Mouse (Mus musculus) left cerebral cortex, postnatal 36 days (tissue): ENCODE data around the gene Shc4. TPM values are rescaled to one million over a fixed set of nuclear protein-coding genes. Genes with fewer than 3 reads are reported as not detected.

Experiments used
- DNase-seq, 2 experiments: peaks; one replicate each; pipeline ENCODE4 v3.0.0; 2021 to 2022; ENCODE audit warnings: low spot score in 2 of 2, mixed read lengths in 1 of 2
- intact Hi-C: fragments of 180-260 bp; cut with DNase I; formaldehyde crosslinking; loops from one replicate; pipeline ENCODE4 v1.15.1; 2025
- total RNA-seq, 2 experiments: library from RNA; stranded (reverse); gene quantifications; 2 replicates each; pipeline ENCODE4 v1.2.3; 2021

Gene Shc4
- total RNA-seq, 2 experiments from 2014 or later: 5.3 to 5.7 TPM

DNA sequence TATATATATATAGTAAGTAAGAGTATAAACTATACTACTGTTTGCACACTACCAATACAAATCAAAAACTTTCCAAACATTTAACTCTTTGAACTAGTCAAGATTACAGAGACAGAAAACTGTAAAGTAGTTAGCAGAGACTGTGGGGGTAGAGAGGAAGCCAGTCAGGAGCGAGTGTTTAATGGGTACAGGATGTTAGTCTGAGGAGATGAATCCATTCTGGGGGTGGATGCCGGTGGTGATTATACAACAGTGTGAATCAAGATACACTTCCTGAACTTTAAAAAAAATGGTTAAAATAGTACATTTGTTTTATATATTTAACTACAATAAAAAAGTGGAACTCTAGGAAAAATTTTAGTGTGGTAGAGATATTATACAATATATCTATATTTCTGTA lies 31.9 kb downstream of the Shc4 start:
- intact Hi-C loops: no loop called here
- no peak for DNase-seq

- DNase-seq: no peak
- intact Hi-C loops: no loop called here
Observed at GRCm38 (mm10) chr2:125685441-125686150, 38.4 kb downstream of the Shc4 start.

DNA sequence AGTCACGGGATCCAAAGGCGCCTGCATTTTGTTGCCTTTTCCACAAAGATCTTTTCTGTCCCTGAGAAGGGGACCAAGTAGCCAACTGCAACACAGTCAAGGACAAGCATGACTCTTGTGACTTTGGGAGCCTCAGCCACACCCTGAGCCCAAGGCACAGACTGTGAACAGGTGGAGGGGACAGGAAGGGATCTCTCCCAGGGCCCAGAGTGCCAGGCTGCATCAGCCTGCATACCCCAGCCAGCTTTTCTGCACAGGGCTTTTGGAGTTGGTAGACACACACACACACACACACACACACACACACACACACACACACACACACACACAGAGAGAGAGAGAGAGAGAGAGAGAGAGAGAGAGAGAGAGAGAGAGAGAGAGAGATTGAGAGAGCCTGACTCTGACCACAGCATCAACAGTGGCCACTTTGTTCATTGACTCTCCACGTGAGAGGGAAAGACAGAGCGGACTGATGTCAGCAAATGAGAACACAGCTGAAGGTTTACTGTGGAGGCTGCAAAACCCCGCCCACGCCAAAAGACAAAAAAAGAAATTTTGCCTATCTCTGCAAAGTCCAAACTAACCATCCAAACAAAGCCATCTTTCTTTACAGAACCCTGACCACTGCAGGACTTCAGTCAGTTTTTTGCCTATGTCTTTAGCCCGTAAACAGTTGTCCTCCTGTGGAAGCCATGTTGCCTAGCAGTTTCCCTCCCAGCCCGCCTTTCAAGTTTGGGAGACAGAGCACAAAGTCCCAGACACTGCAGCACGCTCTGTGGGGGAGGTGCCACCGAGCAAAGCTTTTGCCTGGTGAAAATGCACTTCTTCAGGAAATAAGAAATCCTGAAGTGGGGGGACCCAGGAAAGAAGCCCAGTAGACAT lies 39.1 kb downstream of the Shc4 start:
- intact Hi-C loops: no loop called here
- peak; percentile 30 to 36 for DNase-seq

DNA sequence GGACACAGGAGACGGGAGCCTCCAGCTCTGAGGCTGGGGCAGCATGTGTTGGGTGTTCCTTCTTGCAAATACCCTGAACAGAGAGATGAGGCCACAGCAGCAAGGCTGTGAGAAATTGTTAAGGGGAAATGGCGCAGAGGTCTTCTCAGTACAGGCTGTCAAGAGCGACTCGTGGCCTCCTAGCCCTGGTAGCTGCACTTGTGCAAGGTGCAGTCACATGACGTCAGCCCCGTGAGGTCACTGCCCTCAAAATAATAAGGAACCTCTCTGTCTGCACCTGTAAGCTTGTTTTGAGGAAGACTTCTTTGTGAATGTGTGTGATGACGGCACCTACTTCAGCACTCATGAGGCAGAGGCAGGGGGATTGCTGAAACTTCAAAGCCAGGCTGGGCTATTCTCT lies 40.1 kb downstream of the Shc4 start:
- intact Hi-C loops: no loop called here
- no peak for DNase-seq

- intact Hi-C loops: no loop called here
- no peak for DNase-seq
Observed at GRCm38 (mm10) chr2:125681811-125682210, 42.1 kb downstream of the Shc4 start.

DNA sequence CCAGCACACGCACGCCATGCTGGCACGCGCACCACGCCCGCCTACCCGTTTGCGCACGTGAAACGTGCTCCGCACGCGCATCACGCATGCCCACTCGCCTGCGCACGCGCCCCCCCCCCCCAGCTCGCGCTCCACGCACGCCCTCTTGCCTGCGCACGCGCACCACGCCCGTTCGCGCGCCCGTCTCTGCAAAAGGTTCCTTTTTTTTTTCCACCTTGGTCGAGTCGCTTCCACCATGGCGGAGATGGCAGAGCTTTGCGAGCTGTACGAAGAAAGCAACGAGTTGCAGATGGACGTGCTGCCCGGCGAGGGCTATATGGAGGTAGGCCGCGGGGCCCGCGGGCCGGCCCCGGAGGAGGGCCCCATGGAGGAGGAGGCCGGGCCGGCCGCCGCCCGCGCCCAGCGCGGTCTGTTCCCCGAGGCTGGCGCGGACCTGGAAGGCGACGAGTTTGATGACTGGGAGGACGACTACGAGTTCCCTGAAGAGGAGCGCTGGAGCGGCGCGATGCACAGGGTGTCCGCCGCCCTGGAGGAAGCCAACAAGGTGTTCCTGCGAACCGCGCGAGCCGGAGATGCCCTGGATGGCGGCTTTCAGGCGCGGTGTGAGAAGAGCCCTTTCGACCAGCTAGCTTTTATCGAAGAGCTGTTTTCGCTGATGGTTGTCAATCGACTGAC lies 50.9 kb downstream of the Shc4 start, which contains the start of gene Eid1:
Gene Eid1 (plus strand): TSS at position 139 of the 675 bp plus-strand sequence.
- DNase-seq: peak; percentile 85
- intact Hi-C loops: loop anchor here (5.0 kb wide), 1 partner anchor 109 kb away; the partner anchor contains the start of gene Secisbp2l

- DNase-seq: no peak
- intact Hi-C loops: loop anchor here (5.0 kb wide), 1 partner anchor 110 kb away; the partner anchor contains the start of gene Secisbp2l
Observed at GRCm38 (mm10) chr2:125672568-125672956, 51.4 kb downstream of the Shc4 start.

DNA sequence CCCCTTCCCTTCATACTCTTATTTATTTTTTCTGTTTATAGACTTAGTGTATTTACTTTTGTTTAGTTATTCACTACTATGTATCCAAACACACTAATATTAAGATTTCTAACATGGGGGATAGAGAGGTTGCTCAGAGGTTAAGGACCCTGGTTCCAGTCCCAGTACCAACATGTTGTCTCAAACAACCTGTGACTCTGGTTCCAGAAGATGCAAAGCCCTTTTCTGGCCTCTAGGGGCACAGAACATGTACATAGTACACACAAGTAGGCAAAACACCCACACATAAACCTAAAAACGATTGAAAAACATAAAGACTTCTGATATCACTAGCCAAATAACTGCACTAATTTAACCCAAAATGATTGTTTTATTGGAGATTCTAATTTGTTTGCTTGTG lies 53.1 kb downstream of the Shc4 start:
- intact Hi-C loops: loop anchor here (5.0 kb wide), 1 partner anchor 111 kb away; the partner anchor contains the start of gene Secisbp2l
- DNase-seq: no peak

DNA sequence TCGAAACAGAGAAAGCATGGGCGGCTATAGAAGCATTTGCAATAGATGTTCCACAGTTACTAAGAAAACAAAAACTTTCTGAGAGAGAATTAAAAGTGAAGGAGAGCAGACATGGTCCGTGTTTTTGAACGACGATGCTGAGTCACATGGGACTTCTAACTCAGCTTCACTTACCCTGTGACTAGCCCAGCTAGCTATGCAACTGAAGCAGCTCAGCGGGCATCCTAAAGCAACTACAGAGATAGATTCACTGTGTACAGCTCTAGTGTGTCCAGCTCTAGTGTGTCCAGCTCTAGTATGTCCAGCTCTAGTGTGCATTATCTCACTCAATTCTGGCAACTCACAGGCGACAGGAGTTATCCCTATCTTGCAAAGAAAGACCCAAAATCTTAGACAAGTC lies 56.2 kb downstream of the Shc4 start:
- no peak for DNase-seq
- intact Hi-C loops: loop anchor here (10.0 kb wide), 1 partner anchor 187 kb away; the partner anchor contains the start of genes Cops2 and Galk2

DNA sequence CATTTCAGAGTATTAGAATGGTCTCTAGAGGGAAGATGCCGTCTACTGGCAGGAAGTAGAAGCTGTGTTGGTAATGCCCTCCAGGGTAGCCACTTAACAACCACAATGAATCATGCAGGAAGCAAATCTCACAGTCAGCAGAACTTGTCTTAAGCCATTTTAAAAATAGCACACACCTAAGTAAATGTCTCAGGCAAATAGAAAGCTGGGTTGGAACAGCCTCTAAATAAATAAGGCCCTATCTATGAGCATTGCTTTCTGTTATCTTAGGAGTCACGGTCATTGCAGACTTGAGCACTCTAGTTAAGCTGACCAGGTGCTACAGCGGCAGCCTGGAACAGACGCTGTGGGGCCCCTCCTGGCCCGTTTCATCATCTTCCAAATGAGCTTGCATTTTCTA lies 56.8 kb downstream of the Shc4 start:
- intact Hi-C loops: loop anchor here (10.0 kb wide), 1 partner anchor 188 kb away; the partner anchor contains the start of genes Cops2 and Galk2
- no peak for DNase-seq

GRCm38 (mm10) chr2:125666668-125667067 lies 57.3 kb downstream of the Shc4 start:
- DNase-seq: no peak
- intact Hi-C loops: loop anchor here (10.0 kb wide), 1 partner anchor 188 kb away; the partner anchor contains the start of genes Cops2 and Galk2

DNA sequence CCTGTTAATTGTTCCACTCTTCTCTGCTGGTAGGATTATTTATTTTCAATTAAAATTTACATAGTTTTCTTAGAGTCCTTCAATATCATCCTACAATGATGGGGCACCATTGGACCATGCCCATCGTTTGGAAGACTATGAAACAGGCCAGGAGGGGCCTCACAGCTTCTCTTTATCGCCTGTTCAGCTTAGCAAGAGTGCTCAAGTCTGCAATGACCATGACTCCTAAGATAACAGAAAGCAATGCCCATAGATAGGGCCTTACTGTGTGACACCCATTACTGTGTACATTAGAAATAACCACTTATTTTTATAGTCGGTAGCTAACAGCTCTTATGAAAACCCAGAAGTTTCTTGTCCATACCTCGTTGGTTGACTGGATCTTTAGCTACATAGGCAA lies 58.0 kb downstream of the Shc4 start:
- intact Hi-C loops: loop anchor here (10.0 kb wide), 1 partner anchor 189 kb away; the partner anchor contains the start of genes Cops2 and Galk2

GRCm38 (mm10) chr2:125665213-125665612 lies 58.7 kb downstream of the Shc4 start:
- intact Hi-C loops: loop anchor here (10.0 kb wide), 1 partner anchor 190 kb away; the partner anchor contains the start of genes Cops2 and Galk2
- no peak for DNase-seq

More for the DNA sequence above, 58.0 kb downstream of the Shc4 start:
- no peak for DNase-seq

DNA sequence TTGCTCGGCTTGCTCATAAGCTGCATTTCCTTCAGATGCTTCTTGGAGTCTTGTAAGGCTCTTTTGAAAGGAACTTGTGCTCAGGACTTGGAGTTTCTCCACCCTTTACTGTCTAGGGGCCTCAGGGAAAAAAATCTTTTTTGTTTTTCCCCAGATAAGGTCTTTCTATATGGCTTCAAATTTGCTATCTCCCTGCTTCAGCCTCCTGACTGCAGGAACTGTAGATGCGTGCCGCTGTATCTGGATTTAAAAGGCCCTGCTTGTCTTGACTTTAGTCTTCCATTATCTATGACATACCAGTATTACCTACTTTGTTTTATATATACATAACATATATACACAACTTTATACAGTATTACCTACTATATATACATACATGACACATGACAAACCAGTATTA lies 61.4 kb downstream of the Shc4 start:
- intact Hi-C loops: loop anchor here (10.0 kb wide), 1 partner anchor 192 kb away; the partner anchor contains the start of genes Cops2 and Galk2
- DNase-seq: no peak

GRCm38 (mm10) chr2:125661156-125661555 lies 62.8 kb downstream of the Shc4 start:
- intact Hi-C loops: loop anchor here (2.0 to 10.0 kb wide), 2 partner anchors 70 to 194 kb away; partner anchors contain the start of genes Cops2 and Galk2
- no peak for DNase-seq

DNA sequence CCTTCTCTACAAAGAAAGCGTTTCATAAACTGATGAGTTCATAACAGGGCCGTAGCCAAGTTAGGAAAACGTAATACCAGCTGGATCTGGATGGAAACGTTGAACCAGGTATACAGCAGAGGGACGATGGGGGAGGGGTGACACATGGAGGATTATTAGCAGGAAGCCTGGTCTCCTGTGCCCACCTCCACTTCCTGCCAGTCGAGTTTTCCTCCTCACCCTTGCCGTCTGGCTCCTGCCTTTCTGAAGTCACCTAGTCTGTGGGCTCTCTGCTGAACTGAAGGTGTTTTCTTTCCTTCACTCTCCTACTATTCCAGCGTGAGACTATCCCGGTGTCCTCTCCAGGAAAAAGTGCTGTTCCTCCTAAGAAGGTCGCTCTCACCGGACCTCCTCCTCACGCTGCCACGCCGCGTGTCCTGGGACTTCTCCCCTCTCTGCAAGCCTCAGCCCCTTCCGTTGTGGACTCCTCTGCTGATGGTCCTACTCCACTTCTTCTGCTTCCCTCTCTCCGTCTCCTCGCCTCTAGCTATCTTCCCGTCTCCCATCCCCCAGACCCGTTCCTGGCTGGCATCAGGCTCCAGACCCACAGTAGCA lies 63.3 kb downstream of the Shc4 start:
- intact Hi-C loops: loop anchor here (2.0 to 10.0 kb wide), 2 partner anchors 70 to 194 kb away; partner anchors contain the start of genes Cops2 and Galk2
- DNase-seq: no peak

- intact Hi-C loops: loop anchor here (2.0 to 10.0 kb wide), 3 partner anchors 71 to 862 kb away; partner anchors contain the start of genes Cops2 and Galk2
- DNase-seq: peak; percentile 44 to 59
Observed at GRCm38 (mm10) chr2:125659823-125660536, 64.0 kb downstream of the Shc4 start.

GRCm38 (mm10) chr2:125655391-125655790 lies 68.6 kb downstream of the Shc4 start:
- intact Hi-C loops: loop anchor here (5.0 kb wide), 1 partner anchor 867 kb away; no protein-coding TSS in a partner anchor
- DNase-seq: no peak
